Comparison of ENCODE assay signal across 11 mouse cellular contexts in the genomic region with DNA sequence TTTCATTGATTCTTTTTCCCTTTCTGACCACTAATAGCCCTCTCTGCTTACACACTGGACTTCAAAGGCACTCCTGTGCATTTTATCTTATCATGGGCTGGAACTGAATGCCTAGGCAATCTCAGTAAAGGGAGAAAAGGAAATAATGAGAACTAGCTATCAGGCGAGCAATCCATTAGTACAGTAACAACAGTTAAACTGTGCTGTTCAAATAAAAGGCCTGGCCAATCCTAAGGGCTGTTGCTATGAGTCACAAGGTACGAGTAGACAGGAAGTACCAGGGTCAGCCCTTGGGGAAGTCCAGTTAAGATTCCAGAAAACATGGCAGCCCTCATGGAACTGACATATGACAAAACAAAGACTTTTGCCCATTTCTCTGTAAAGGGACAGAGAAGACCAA.
"Had no signal": no experiment of that assay in that cellular context is flagged by ENCODE, and none has a peak within 500 bp of the region (broad histone marks: within the 10 kb centered on the region; RNA-seq: fewer than 3 reads in every experiment).

No protein-coding gene starts in this region.

- H3K36me3 ChIP-seq: limb, embryonic 13.5 days; midbrain, embryonic 13.5 days had no signal

- H3K4me2 ChIP-seq: limb, embryonic 13.5 days; midbrain, embryonic 13.5 days had no signal

- ATAC-seq: midbrain, embryonic 13.5 days had no signal

- H3K9ac ChIP-seq: limb, embryonic 13.5 days; liver, embryonic 14.5 days; midbrain, embryonic 13.5 days had no signal

- H3K4me1 ChIP-seq: limb, embryonic 13.5 days; midbrain, embryonic 13.5 days had no signal

- H3K27ac ChIP-seq: kidney, postnatal 0 days; limb, embryonic 13.5 days; liver, embryonic 14.5 days; midbrain, embryonic 13.5 days had no signal

- H3K9me3 ChIP-seq: limb, embryonic 13.5 days; midbrain, embryonic 13.5 days had no signal

- H3K4me3 ChIP-seq: limb, embryonic 13.5 days; midbrain, embryonic 13.5 days had no signal

- DNase-seq: kidney, adult 8-10 months; kidney, postnatal 4 days; layer of hippocampus, postnatal 36 days; left cerebral cortex, postnatal 4 days; lung, adult 18-20 months; right cerebral cortex, adult 18-20 months; thymus, postnatal 36 days had no signal

- H3K27me3 ChIP-seq: limb, embryonic 13.5 days; midbrain, embryonic 13.5 days had no signal
